Mouse (Mus musculus): Measurements from ENCODE around the gene Ttc13.

GRCm38 (mm10) chr8:124682218-124682617 lies 39.6 kb downstream of the Ttc13 start:
- TF ChIP-seq CTCF (IDR thresholded peaks at IDR 0.05; ENCODE audit: low read depth, low read length) (no peak), POLR2A (IDR thresholded peaks at IDR 0.05; ENCODE audit: borderline replicate concordance, low read depth, low read length) (no peak)
